Mouse (Mus musculus) Patski (cell line): ENCODE measurements at regions not wholly inside any gene's neighbourhood (a gene's known extent, or its start where the extent isn't known, plus 50 kb on each side); places are given as distances from the start of the nearest gene placed in this dataset.

ENCODE experiments used
- ATAC-seq: fragments of 100-300 bp; one replicate; pipeline ENCODE4 v1.8.0; 2021
- CTCF ChIA-PET: fragments of 350-600 bp; sonication (Branson Sonifier 250); formaldehyde crosslinking; loops from one replicate; lab custom pipeline; 2022; ENCODE audit warnings: inconsistent platforms; lab: Charles Lee
- POLR2A ChIA-PET: fragments of 350-600 bp; sonication (Branson Sonifier 250); formaldehyde crosslinking; loops from one replicate; lab custom pipeline; 2022; ENCODE audit warnings: antibody characterized with exemption, inconsistent platforms; lab: Charles Lee
- DNase-seq: peaks from one replicate; pipeline ENCODE4 v3.0.0-alpha.2; 2011; ENCODE audit warnings: low read depth, low spot score
- H3K27me3 ChIP-seq: fragments of 371-371 bp; one replicate; pipeline ENCODE4 v1.5.1; 2021
- CTCF ChIP-seq: fragments of 100-300 bp; IDR thresholded peaks from one replicate; pipeline ENCODE4 v1.5.1; 2021
- in situ Hi-C: fragments of 300-500 bp; cut with MboI; formaldehyde crosslinking; loops from 3 replicates; pipeline ENCODE4 v1.11.1; 2018; ENCODE audit warnings: low pct_unique_long_range_greater_than_20kb, mixed read lengths

GRCm38 (mm10) chrX:165076291-165076690, 71.7 kb upstream of the Gm17604 start:
- ChIA-PET POLR2A (no interaction called here), CTCF (interaction anchor here (1.3 kb wide), 1 partner anchor 17 kb away, joined by 3 read pairs; no protein-coding TSS in a partner anchor)
- no peak for TF ChIP-seq CTCF
- H3K27me3 ChIP-seq, result peaks cover 5% of the 10 kb centered on the region
- in situ Hi-C loops, result no loop called here
- DNase-seq, result no peak
- ATAC-seq, result no peak
